Mouse (Mus musculus): ENCODE results near the gene Fyn. TPM values are rescaled to one million over a fixed set of nuclear protein-coding genes. Genes with fewer than 3 reads are reported as not detected.

Gene Fyn
- polyA plus RNA-seq, 1 experiment from 2014 or later, result 79.1 TPM

- Histone ChIP-seq H3K27me3 (no peaks in the 10 kb centered on the region), H3K4me1 (replicated peaks) (peaks cover 26% of the 10 kb centered on the region), H3K4me3 (no peak overlapping the region), H3K9me3 (no peaks in the 10 kb centered on the region), H3K27ac (replicated peaks) (peak overlapping the region; percentile 61), H3K9ac (no peak overlapping the region), H3K4me2 (no peak overlapping the region), H3K36me3 (no peaks in the 10 kb centered on the region)
- 28% methylated on average over 9 of the region's 9 CpGs for WGBS
- ATAC-seq (ENCODE audit: low FRiP score, low read depth), result peak; percentile 31; the same call in 1 of the 2 replicates
These were observed 228.6 kb downstream of the Fyn start for GRCm38 (mm10) chr10:39597116-39597791.

- peak overlapping the region; percentile 61 for H3K27ac ChIP-seq (replicated peaks)
- 36% methylated on average over 3 of the region's 3 CpGs for WGBS
- H3K9me3 ChIP-seq, result no peaks in the 10 kb centered on the region
- no peaks in the 10 kb centered on the region for H3K27me3 ChIP-seq
- no peak; the same call in 1 of the 2 replicates for ATAC-seq (ENCODE audit: low FRiP score, low read depth)
- no peak overlapping the region for H3K4me2 ChIP-seq
- H3K36me3 ChIP-seq, result no peaks in the 10 kb centered on the region
- peaks cover 26% of the 10 kb centered on the region for H3K4me1 ChIP-seq (replicated peaks)
- H3K9ac ChIP-seq, result no peak overlapping the region
- H3K4me3 ChIP-seq, result no peak overlapping the region
These were observed 229.1 kb downstream of the Fyn start for GRCm38 (mm10) chr10:39597792-39598183.

DNA sequence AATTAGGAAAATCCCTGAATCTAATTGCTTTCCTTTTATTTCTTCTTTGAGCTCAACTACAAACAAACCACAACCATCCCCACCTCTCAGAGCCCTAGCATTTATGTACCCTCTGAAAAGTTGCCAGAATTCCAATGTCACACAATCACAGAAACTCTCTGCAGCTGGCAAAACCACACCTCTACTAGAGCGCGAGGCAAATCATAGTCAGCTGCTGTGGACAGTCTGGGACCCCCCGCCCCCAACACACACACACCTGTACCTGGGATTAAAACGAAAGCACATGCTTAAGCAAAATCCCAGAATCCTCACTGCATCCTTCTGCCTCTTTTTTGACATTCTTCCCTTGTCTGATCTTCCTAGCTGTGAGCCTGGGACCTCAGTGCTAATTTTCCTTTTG lies 230.9 kb downstream of the Fyn start:
- Histone ChIP-seq H3K27ac (replicated peaks) (no peak overlapping the region), H3K36me3 (no peaks in the 10 kb centered on the region), H3K4me1 (replicated peaks) (peaks cover 26% of the 10 kb centered on the region), H3K4me3 (no peak overlapping the region), H3K9ac (no peak overlapping the region), H3K27me3 (no peaks in the 10 kb centered on the region), H3K9me3 (peaks cover 2% of the 10 kb centered on the region; the same call in 1 of the 2 replicates), H3K4me2 (no peak overlapping the region)
- WGBS, result 95% methylated on average over 4 of the region's 4 CpGs
- no peak for ATAC-seq (ENCODE audit: low FRiP score, low read depth)

GRCm38 (mm10) chr10:39600115-39600514 lies 231.5 kb downstream of the Fyn start:
- peaks cover 26% of the 10 kb centered on the region for H3K4me1 ChIP-seq (replicated peaks)
- ATAC-seq (ENCODE audit: low FRiP score, low read depth), result no peak
- H3K9me3 ChIP-seq, result peaks cover 7% of the 10 kb centered on the region; the same call in 1 of the 2 replicates
- no peak overlapping the region for H3K4me3 ChIP-seq
- H3K27me3 ChIP-seq, result no peaks in the 10 kb centered on the region
- H3K4me2 ChIP-seq, result no peak overlapping the region
- WGBS, result 85% methylated on average over 1 of the region's 1 CpGs
- no peaks in the 10 kb centered on the region for H3K36me3 ChIP-seq
- H3K9ac ChIP-seq, result no peak overlapping the region
- no peak overlapping the region for H3K27ac ChIP-seq (replicated peaks)

GRCm38 (mm10) chr10:39601068-39601467 lies 232.4 kb downstream of the Fyn start:
- no peak overlapping the region for H3K4me3 ChIP-seq
- H3K27ac ChIP-seq (replicated peaks), result no peak overlapping the region
- peaks cover 19% of the 10 kb centered on the region for H3K4me1 ChIP-seq (replicated peaks)
- H3K9ac ChIP-seq, result no peak overlapping the region
- no peaks in the 10 kb centered on the region for H3K27me3 ChIP-seq
- no peak for ATAC-seq (ENCODE audit: low FRiP score, low read depth)
- H3K4me2 ChIP-seq, result no peak overlapping the region
- 91% methylated on average over 5 of the region's 5 CpGs for WGBS
- no peaks in the 10 kb centered on the region for H3K36me3 ChIP-seq
- H3K9me3 ChIP-seq, result peaks cover 10% of the 10 kb centered on the region; the same call in 1 of the 2 replicates

DNA sequence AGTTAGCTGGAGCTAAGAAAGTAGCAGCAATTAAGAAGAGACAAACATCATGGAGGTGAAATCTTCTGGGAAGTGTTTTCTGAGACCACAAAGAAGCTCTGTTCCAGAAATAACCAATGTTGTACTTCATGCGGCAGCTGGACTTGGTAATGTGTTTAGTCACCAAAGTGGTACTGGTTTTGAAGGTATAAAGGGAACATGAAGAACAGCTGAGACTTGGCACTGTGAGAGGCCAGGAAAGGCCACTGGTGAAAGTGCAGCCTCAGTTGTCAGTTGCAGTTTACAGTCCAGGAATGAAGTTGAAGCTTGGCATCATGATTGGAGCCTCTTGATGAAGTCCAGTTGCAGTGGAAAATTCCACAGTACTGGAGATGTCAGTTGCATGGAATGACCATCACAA lies 237.8 kb downstream of the Fyn start:
- no peaks in the 10 kb centered on the region for H3K4me1 ChIP-seq (replicated peaks)
- H3K4me3 ChIP-seq, result no peak overlapping the region
- H3K9me3 ChIP-seq, result peaks cover 10% of the 10 kb centered on the region; the same call in 1 of the 2 replicates
- H3K4me2 ChIP-seq, result no peak overlapping the region
- no peak for ATAC-seq (ENCODE audit: low FRiP score, low read depth)
- H3K36me3 ChIP-seq, result no peaks in the 10 kb centered on the region
- no peak overlapping the region for H3K27ac ChIP-seq (replicated peaks)
- H3K27me3 ChIP-seq, result no peaks in the 10 kb centered on the region
- no peak overlapping the region for H3K9ac ChIP-seq
- WGBS, result 97% methylated on average over 1 of the region's 1 CpGs

DNA sequence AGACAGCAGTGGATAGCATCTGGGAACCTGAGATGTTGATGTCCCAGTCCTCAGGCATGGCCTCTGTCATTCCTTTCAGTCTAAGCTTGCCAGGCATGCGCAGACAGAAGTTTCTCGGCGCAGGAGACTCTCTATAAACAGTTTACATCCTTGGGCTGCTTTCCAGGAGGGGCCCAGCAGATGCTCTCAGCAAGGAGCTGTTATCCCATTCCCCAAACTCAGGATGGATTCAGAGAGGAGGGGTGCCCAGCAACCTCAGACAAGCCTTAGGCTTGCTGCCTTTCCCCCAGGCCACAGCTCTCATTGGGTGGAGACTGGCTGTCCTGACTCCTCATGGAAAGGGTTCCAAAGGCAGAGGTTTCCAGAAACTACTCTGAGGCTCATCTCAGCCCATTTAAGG lies 242.6 kb downstream of the Fyn start:
- Histone ChIP-seq H3K4me1 (replicated peaks) (peaks cover 29% of the 10 kb centered on the region), H3K4me2 (no peak overlapping the region), H3K9me3 (no peaks in the 10 kb centered on the region), H3K9ac (no peak overlapping the region), H3K4me3 (no peak overlapping the region), H3K36me3 (no peaks in the 10 kb centered on the region), H3K27ac (replicated peaks) (no peak overlapping the region), H3K27me3 (no peaks in the 10 kb centered on the region)
- WGBS, result 76% methylated on average over 3 of the region's 3 CpGs
- no peak for ATAC-seq (ENCODE audit: low FRiP score, low read depth)

DNA sequence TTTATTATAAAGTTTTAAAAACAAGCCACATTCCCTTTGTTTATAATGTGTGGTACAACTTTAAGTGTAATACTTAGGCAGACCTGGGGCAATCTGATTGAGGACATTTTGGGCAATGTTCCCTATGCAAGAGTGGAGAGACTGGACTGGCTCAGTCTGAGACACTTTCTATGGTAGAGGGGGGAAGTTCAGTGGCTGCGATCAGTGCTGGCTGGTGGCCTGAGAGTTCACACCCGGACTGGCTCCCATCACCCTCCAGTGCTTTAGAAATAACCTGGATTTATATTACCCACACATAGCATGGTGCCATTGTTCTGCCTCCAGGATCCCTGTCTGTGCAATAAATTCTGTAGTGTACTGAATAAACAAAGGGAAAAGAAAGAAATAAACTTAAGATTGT lies 243.5 kb downstream of the Fyn start:
- H3K9ac ChIP-seq, result no peak overlapping the region
- 53% methylated on average over 2 of the region's 2 CpGs for WGBS

GRCm38 (mm10) chr10:39612633-39612988 lies 244.0 kb downstream of the Fyn start, which contains the start of gene Traf3ip2:
Gene Traf3ip2, plus strand, starts transcription at chr10:39612934.
- Histone ChIP-seq H3K9ac (no peak within 1 kb of the TSS; the same call in 1 of the 2 replicates), H3K4me2 (peak within 1 kb of the TSS; percentile 37), H3K9me3 (no peaks in the 10 kb centered on the region), H3K27ac (replicated peaks) (0 out of 2 replicates have a peak within 1 kb of the TSS, but pooled peaks have one; percentile 6), H3K4me1 (replicated peaks) (peaks cover 29% of the 10 kb centered on the region), H3K36me3 (no peaks in the 10 kb centered on the region), H3K4me3 (peak within 1 kb of the TSS; percentile 6; the same call in 1 of the 2 replicates), H3K27me3 (no peaks in the 10 kb centered on the region)
- WGBS, result 52% methylated on average over 4 of the region's 4 CpGs
- no peak for ATAC-seq (ENCODE audit: low FRiP score, low read depth)

More for the DNA sequence above, 243.5 kb downstream of the Fyn start:
- Histone ChIP-seq H3K4me1 (replicated peaks) (peaks cover 29% of the 10 kb centered on the region), H3K27me3 (no peaks in the 10 kb centered on the region), H3K4me2 (no peak overlapping the region), H3K36me3 (no peaks in the 10 kb centered on the region), H3K4me3 (no peak overlapping the region), H3K9me3 (no peaks in the 10 kb centered on the region), H3K27ac (replicated peaks) (no peak overlapping the region)
- no peak for ATAC-seq (ENCODE audit: low FRiP score, low read depth)

GRCm38 (mm10) chr10:39612989-39613831 lies 244.6 kb downstream of the Fyn start:
- Histone ChIP-seq H3K36me3 (no peaks in the 10 kb centered on the region), H3K4me3 (peak overlapping the region; percentile 6; the same call in 1 of the 2 replicates), H3K9me3 (no peaks in the 10 kb centered on the region), H3K4me1 (replicated peaks) (peaks cover 29% of the 10 kb centered on the region), H3K4me2 (peak overlapping the region; percentile 37), H3K27ac (replicated peaks) (0 out of 2 replicates have a peak overlapping the region, but pooled peaks have one; percentile 6), H3K9ac (no peak overlapping the region; the same call in 1 of the 2 replicates), H3K27me3 (no peaks in the 10 kb centered on the region)
- WGBS, result 17% methylated on average over 26 of the region's 26 CpGs
- ATAC-seq (ENCODE audit: low FRiP score, low read depth), result peak; percentile 32

DNA sequence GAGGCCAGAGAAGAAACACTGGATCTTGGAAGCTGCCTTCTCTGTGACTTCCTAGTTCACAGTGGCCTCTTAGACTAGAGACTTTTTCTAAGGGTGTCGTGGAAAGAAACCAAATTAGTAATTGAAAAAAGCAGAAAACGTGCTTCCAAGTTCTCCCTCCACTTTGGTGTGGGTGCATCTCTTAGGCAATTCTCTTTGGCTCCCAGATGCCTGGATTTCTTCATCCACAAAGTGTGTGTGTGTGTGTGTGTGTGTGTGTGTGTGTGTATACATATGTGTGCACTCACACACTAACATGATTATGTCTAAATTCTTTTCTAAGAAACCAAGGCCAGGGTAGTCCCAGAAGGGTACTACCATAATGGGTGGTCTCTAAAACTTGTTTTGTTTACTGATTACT lies 245.3 kb downstream of the Fyn start:
- 34% methylated on average over 2 of the region's 2 CpGs for WGBS
- Histone ChIP-seq H3K4me1 (replicated peaks) (peaks cover 29% of the 10 kb centered on the region), H3K4me3 (no peak overlapping the region), H3K4me2 (no peak overlapping the region), H3K9ac (no peak overlapping the region), H3K36me3 (no peaks in the 10 kb centered on the region), H3K27ac (replicated peaks) (no peak overlapping the region), H3K27me3 (no peaks in the 10 kb centered on the region), H3K9me3 (no peaks in the 10 kb centered on the region)
- no peak for ATAC-seq (ENCODE audit: low FRiP score, low read depth)

GRCm38 (mm10) chr10:39614676-39615075 lies 246.0 kb downstream of the Fyn start:
- Histone ChIP-seq H3K4me3 (no peak overlapping the region), H3K4me1 (replicated peaks) (peaks cover 29% of the 10 kb centered on the region), H3K27me3 (no peaks in the 10 kb centered on the region), H3K27ac (replicated peaks) (peak overlapping the region; percentile 39; the same call in 1 of the 2 replicates), H3K9me3 (no peaks in the 10 kb centered on the region), H3K9ac (no peak overlapping the region), H3K4me2 (no peak overlapping the region), H3K36me3 (no peaks in the 10 kb centered on the region)
- ATAC-seq (ENCODE audit: low FRiP score, low read depth), result peak; percentile 54; the same call in 1 of the 2 replicates
- 17% methylated on average over 6 of the region's 6 CpGs for WGBS

Measured in hindbrain, embryonic 15.5 days (tissue).